Mouse (Mus musculus): Measurements from ENCODE around the gene Map1s. TPM values are rescaled to one million over a fixed set of nuclear protein-coding genes. Genes with fewer than 3 reads are reported as not detected.

Gene Map1s
- total RNA-seq, 2 experiments from 2014 or later = 87.7 to 94.2 TPM

DNA sequence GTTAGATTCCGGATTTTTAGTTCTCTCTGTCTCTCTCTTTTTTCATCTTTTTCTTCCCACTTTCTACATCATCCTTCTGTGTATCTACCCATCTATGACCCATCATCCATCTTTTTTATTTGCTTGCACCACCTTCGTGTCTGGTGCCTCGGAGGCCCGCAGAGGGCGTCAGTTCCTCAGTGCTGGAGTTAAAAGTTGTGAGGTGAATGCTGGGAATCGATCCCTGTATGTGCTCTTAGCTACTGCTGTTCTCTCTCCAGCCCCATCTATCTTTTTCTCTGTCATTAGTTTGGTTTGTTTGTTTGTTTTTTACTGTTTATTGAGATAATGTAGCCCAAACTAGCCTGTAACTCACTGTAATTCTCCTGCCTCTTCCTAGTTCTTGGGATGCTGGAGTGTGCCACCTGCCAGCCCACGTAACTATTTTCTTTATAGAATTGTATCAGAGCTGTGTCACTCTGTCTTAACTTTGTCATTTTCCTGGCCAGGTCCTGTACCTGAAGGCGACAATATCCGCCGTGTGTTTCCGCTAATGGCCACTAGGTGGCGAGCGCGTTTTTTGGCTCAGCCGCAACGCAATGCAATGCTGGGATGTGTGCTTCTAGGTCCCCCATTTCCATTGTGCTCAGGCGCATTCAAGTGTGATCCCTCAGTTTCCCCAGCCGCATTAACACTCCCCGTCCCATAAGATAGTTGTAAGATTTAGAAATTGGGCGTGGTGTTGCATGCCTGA, 7.9 kb upstream of the Map1s start:
- DNase-seq (ENCODE audit: extremely low spot score in 1 of 2, low spot score in 1 of 2) = peak; percentile 80 to 92

DNA sequence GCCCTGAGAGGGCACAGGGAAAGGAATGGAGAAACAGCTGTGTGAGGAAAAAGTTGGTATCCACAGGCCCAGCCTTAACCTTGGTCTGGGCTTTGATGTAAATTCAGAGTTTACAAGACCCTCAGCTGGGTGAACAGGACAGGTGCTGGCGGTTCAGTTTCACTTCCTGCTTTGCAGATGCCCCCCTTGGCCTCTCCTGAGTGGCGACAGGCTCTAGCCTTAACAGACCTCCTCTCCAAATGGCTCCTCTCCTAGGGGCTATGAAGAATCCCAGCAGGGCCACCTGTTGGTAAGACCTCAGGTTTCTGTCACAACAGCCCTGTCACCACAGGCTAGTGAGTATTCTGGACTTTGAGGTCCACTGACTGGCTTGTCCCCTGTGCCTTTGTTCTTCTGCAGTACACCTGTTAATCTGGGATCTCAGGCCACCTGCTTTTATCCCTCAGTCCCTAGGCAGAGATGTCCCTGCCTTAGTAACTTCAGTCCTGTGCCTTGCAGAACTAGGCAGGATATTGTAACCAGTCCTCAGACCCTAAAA, 7.0 kb upstream of the Map1s start:
- no peak for DNase-seq (ENCODE audit: extremely low spot score in 1 of 2, low spot score in 1 of 2)

DNA sequence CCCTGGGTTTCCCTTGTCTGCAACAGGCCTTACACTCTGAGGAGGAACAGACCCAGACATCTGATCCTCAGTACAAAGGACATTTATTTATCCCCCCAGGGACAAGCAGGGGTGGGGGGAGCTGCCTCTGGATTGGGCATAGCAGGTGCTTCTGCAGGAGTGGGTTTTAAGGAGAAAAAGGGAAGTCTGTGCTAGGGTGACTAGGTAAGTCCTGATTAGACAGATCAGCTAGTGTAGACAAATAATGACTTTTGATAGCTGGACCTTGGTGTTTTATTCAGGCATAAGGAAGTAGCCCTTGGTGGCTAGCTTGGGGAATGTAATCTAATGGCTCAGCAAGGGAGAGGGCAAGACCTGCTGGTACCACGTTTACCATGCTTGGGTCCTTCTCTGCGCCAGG, 6.5 kb upstream of the Map1s start:
- no peak for DNase-seq (ENCODE audit: extremely low spot score in 1 of 2, low spot score in 1 of 2)

DNA sequence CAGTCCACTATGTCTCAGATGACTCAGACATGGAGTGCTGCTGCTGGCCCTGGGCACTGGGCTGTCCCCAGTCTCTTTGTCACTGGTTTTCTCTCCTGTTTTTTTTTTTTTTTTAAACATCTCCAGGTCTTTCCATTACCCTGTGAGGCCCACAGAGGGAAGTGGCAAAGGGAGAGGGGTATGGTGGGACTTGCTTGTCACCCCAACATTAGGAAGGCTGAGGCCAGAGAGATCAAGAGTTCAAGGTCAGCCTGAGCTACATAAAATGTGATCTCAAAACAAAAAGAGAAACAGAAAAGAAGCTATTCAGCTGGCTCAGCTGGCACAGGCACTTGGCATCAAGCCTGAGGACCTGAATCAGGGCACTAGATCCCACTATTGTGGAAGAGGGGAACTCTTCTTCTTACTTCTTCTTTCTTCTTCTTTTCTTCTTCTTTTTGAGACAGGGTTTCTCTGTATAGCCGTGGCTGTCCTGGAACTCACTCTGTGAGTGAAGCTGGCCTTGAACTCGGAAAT, 4.8 kb upstream of the Map1s start:
- DNase-seq (ENCODE audit: extremely low spot score in 1 of 2, low spot score in 1 of 2) = no peak

DNA sequence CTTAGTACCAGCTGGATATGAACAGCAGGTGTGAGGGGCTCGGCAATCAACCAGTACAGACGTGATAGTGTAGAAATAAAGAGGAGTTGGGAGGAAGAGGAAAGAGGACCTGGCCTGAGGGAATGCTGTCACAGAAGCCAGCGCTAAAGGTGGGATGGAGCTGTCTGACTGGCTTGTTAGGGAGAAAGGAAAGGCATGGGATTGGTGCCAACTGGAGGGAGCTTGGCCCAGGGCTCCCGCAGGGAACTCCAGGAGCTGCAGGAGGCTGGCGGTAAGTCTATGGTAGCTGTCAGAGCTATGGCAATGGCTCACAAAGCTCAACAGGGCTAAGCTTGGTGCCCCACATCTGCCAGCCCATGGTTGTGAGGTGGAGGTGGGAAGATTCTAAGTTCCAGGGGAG, 3.5 kb upstream of the Map1s start:
- no peak for DNase-seq (ENCODE audit: extremely low spot score in 1 of 2, low spot score in 1 of 2)

DNA sequence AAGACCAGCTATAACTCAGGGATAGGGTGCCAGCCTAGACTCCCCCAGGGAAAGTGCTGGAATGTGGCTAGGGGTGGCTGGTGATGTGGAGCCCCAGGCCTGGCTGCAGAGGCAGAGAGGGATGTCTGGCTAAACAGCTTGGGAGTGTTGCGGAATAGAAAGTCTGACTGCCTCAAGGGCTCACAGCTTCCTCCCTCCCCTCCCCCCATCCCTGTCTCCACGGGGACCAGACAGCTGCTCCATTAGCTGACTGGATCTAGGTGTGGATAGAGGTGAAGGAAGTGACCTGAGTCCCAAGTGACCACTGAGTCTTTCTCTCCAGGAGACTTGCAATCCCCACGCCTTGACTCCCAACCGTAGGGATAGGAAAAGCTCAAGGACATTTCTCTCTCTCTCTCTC, 2.6 kb upstream of the Map1s start:
- DNase-seq (ENCODE audit: extremely low spot score in 1 of 2, low spot score in 1 of 2) = no peak

DNA sequence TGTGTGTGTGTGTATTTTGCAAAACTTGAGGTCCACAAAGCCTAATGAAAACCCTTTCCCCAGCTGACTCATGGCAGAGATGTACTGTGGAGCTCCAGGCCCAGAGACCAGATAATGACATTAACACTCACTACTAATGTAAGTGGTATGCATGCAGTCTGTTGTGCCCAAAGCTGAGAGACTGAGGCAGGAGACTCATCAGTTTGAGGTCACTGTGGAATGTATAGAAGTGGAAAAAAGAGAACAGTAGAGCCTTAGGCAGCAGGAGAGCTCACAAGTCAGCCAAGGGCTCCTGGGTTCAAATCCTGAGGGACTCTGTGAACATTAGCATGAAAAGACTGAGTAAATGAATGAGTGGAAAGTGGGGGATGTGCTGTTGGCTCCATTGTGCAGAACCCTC, 2.1 kb upstream of the Map1s start:
- DNase-seq (ENCODE audit: extremely low spot score in 1 of 2, low spot score in 1 of 2) = no peak

DNA sequence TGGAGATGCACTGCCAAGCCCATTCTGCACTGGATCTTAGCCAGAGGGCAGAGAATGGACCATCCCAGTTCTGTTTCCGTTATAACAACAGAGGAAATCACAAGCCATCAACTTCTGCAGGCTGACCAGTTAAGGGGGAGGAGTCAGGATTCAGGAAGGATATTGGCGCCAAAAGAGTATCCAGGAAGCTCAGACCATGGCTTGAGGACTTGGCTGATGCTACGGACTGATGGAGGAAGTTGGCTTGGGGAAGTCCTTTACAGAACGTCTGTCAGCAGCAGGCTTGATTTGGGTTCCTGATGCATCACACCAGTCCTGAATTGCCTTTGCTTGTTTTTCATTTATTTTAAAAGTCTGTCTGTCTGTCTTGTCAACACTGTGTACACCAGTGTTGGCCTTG, 1.2 kb upstream of the Map1s start:
- no peak for DNase-seq (ENCODE audit: extremely low spot score in 1 of 2, low spot score in 1 of 2)

DNA sequence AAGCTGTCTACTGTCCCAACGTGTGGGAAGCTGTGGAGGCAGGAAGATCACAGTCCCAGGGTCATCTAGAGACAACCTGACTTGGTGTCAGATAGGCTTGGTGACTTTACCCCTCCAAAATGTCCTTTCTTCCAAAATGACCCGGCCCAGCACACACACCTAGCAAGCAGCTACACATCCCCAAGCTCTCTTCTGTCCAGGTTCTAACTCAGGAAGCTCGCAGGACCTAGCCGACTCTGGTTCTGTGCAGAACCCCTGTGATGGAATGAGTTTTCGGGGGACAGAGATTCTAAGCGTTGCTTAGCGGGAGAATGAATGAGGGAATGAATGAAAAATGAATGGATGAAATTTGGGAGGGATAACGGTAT, 285 bp upstream of the Map1s start:
- no peak for DNase-seq (ENCODE audit: extremely low spot score in 1 of 2, low spot score in 1 of 2)

DNA sequence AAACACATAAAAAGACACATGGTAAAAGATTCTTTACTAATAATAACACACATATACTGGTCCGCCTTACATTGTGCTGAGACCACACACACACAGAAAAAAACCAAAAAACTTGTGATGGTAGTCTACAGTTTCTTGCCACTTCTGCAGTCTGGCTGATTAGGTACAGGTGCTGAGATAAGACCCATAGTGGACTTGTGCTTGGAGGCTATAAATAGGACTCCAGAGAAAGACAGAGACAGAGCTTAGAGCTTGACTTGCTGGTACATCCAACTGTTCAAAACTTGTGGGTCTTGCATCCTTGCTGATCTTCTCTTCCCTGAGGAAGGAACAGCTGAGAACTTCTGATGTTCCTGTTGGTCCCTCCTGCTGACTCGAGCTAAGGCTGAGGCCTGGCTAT, 1.8 kb downstream of the Map1s start:
- no peak for DNase-seq (ENCODE audit: extremely low spot score in 1 of 2, low spot score in 1 of 2)

DNA sequence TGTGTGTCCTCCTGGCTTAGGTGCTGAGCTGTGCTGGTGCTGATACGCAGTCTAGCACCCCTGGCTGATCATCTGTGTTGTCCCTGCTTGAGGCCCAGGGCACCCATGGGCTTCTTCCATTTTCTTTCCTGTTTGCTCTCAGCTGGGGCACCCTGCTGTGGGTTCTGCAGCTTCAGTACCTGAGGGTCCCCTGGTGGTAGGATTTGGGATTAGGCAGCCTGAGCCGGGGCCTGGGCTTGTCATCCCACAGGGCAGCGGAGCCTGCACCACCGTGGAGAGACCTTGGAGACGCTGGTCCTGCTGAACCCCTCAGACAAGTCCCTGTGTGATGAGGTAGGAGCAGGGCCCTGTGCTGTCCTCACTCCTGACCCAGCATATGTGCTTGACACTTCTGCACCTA, 5.9 kb downstream of the Map1s start:
- DNase-seq (ENCODE audit: extremely low spot score in 1 of 2, low spot score in 1 of 2) = no peak

DNA sequence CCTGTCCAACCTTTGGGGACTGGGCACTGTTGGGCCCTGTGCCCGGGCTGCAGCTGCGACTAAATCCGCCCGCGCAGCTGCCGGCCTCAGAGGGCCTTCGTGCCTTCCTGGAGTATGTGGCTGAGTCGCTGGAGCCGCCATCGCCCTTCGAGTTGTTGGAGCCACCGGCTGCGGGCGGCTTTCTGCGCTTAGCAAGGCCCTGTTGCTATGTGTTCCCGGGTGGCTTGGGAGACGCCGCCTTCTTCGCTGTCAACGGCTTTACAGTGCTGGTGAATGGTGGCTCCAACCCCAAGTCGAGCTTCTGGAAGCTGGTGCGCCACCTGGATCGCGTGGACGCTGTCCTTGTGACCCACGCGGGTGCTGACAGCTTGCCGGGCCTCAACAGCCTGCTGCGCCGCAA, 7.2 kb downstream of the Map1s start:
- no peak for DNase-seq (ENCODE audit: extremely low spot score in 1 of 2, low spot score in 1 of 2)

DNA sequence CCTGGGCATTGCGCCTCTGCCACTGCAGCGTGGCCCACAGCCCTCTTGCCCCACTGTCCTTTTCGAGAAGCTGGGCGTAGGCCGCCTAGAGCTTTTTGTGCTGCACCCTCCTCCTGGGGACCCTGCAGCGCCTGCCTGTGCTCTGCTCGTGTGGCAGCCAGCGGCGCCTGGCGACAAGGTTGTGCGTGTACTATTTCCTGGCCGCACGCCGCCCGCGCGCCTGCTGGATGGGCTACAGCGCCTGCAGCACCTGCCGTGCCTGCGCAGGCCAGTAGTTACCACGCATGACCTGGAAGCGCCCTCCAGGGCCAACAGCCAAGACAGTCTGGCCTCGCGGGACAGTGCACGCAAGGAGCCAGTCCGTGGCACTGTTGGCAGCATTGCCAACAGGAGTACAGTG, 7.8 kb downstream of the Map1s start:
- no peak for DNase-seq (ENCODE audit: extremely low spot score in 1 of 2, low spot score in 1 of 2)

DNA sequence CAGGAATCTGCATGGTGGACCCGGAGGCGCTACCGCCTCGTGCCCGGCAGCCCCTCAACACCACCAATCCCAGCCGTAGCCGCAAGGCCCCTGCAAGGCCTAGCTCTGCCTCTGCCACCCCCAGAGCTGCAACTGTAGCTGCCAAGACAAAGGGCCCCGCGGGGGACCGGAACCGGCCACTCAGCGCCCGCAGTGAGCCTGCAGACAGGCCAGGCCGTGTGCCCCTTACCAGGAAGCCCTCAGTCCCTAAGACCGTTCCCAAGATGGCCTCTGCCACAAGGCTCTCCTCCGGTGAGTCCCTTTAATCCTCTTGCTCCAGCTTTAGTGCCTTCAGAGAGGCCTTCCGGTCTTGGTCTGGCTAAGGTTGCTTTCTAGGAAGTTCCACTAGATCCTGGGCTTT, 9.0 kb downstream of the Map1s start:
- DNase-seq (ENCODE audit: extremely low spot score in 1 of 2, low spot score in 1 of 2) = no peak

DNA sequence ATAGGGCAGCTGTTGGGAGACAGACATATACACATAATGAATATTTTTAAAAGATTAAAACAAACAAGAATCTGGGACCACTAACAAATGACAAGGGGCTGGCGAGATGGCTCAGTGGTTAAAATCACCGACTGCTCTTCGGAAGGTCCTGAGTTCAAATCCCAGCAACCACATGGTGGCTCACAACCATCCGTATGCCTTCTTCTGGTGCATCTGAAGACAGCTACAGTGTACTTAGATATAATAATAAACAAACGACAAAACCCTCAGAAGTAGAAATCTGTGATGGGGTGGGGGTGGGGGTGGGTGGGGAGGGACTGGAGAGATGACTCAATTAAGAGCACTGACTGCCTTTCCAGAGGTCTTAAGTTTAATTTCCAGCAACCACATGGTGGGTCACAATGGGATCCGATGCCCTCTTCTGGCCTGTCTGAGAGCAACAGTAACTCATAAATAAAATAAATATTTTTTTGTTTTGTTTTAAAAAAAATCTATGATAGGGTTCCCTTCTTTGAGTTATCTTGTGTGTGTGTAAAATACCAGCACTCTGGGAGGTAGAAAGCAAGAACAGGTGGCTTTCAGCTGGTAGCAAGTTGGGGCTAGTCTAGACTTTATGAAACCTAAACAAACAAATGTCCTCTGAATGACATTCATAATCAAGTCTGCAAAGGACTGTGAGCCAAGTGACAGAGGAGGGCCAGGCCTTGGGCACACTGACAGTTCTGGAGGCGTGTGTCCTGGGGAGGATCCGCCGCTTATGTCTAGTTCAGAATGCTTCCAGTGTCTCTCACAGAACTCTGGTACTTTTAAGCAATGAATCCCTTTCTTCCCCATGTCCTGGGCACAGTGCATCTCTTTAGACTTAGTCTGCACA, 14.6 kb downstream of the Map1s start:
- DNase-seq (ENCODE audit: extremely low spot score in 1 of 2, low spot score in 1 of 2) = no peak

DNA sequence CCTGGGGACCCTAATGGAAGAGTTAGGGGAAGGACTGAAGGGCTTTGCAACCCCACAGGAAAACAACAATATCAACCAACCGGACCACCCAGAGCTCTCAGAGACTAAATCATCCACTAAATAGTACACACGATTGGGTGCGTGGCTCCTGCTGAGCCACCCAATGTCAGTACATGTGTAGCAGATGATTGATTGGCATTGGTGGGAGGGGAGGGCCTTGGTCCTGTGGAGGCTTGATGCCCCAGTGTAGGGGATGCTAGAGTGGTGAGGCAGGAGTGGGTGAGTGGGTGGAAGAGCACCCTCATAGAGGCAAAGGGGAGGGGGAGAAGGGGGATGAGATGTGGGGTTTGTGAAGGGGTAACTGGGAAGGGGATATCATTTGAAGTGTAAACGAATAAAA, 18.4 kb downstream of the Map1s start:
- no peak for DNase-seq (ENCODE audit: extremely low spot score in 1 of 2, low spot score in 1 of 2)

DNA sequence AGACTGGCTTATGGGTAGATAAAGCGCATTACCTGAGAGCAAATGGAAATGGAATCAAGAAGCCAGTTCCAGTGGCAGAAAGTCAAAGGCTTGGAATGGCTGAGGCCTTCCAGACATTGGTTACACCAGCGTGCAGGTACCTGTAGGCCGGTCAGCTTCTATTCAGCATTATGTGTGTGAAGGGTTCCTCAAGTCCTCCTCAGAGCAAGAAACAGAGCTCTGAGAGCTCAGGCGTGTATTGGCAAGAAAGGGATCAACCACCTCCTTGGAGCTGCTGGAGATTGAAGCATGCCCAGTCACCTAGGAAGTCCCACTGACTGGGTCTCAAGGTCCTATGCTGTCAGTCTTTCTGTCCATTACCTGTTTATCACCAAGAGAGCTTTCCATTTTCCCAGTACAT, 20.0 kb downstream of the Map1s start:
- peak in 1 of 2 experiments; percentile 3 for DNase-seq (ENCODE audit: extremely low spot score in 1 of 2, low spot score in 1 of 2)

DNA sequence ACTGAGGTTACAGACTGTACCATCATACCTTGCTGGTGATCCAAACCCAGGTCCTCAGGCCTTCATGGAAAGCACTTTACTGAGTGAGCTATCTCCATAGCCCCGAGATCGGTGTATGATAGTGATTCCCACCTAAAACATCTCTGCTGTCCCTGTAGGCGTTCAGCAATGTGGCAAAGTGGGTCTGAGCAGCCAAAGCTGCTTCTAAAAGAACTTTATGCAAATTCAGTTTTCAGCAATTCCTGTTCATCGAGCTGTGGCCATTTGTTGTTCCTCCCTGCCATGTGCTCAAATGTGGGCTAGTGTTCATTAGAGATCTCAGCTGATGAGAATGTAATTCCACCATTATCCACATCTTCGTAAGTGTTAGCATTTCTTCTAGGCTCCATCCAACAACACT, 20.7 kb downstream of the Map1s start:
- DNase-seq (ENCODE audit: extremely low spot score in 1 of 2, low spot score in 1 of 2) = no peak

DNA sequence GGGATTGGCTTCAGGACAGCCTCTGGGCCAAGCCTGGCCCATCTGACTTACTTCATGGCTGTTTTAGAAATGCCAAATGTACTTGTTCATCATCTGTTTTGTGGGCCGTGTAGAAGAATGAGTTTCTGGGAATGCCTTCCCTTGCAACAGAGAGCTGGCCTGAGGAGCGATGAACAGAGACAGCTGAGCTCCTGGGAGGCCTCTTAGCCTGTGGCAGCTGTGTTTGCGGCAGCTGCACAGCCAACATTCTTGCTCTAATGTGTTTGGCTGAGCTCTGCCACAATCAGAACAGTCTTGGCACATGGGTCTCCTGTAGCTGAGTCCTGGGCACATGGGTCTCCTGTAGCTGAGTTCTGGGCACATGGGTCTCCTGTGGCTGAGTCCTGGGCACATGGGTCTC, 22.4 kb downstream of the Map1s start:
- no peak for DNase-seq (ENCODE audit: extremely low spot score in 1 of 2, low spot score in 1 of 2)

DNA sequence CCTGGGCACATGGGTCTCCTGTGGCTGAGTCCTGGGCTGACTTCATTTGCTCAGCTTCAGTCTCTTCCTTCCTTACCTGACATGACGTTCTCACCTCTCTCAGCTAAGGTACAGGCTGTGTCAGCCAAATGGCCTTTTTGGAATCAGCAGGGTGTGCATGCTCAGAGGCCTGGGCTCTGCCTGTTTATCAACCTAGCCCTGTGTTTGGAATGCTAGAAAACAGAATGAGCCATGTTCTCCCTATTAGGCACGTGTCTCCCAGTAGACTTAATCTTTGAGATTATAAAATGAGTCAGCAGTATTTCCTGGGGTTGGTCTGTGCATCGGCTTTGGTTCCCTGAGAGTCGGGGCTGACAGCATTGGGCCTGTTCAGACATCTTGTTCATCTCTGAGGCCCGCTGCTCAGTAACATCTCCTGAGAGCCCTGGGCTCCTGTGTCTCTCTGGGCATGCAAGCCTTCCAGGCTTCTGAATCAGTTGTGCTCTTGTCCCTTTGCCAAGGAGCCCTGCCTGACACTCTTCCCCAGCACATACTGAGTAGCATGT, 23.1 kb downstream of the Map1s start:
- no peak for DNase-seq (ENCODE audit: extremely low spot score in 1 of 2, low spot score in 1 of 2)

DNA sequence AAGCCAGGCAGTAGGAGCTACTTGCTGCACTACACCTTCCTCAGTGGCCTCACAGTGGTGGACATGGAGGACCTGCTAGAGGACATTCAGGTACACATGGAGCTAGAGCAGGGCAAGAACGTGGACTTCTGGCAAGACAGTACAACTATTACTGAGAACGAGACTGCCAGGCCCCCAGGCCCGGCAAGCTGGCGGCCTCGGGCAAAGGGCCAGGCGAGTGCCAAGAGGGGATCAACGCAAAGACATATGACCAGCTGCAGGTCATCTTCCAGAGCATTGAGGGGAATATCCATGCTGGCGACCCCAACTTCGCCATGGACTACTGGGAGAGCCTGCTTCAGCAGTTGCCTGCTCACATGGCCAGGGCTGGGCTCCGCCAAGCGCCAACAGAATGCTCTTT, 26.0 kb downstream of the Map1s start:
- no peak for DNase-seq (ENCODE audit: extremely low spot score in 1 of 2, low spot score in 1 of 2)
